Mouse (Mus musculus) kidney, adult 18-20 months (tissue): ENCODE measurements at regions not wholly inside any gene's neighbourhood (a gene's known extent, or its start where the extent isn't known, plus 50 kb on each side); places are given as distances from the start of the nearest gene placed in this dataset.

Experiments
- DNase-seq: peaks from one replicate; pipeline ENCODE4 v3.0.0; 2021

GRCm38 (mm10) chr17:82731561-82731960 lies 483.5 kb upstream of the Pkdcc start:
- no peak for DNase-seq

- no peak for DNase-seq
These were observed 472.6 kb upstream of the Pkdcc start for GRCm38 (mm10) chr17:82742445-82742844.

- no peak for DNase-seq
These were observed 457.7 kb upstream of the Pkdcc start for GRCm38 (mm10) chr17:82757400-82757799.

- no peak for DNase-seq
These were observed 436.0 kb upstream of the Pkdcc start for GRCm38 (mm10) chr17:82779096-82779495.

- no peak for DNase-seq
These were observed 393.0 kb upstream of the Pkdcc start for GRCm38 (mm10) chr17:82822129-82822528.

GRCm38 (mm10) chr17:82824057-82824456 lies 391.0 kb upstream of the Pkdcc start:
- DNase-seq = no peak

GRCm38 (mm10) chr17:82824619-82825018 lies 390.5 kb upstream of the Pkdcc start:
- DNase-seq = no peak

- DNase-seq = peak; percentile 6
These were observed 387.9 kb upstream of the Pkdcc start for GRCm38 (mm10) chr17:82827170-82827569.

GRCm38 (mm10) chr17:82827841-82828240 lies 387.3 kb upstream of the Pkdcc start:
- DNase-seq = no peak

- no peak for DNase-seq
These were observed 386.6 kb upstream of the Pkdcc start for GRCm38 (mm10) chr17:82828434-82828997.

- no peak for DNase-seq
These were observed 385.7 kb upstream of the Pkdcc start for GRCm38 (mm10) chr17:82829415-82829814.

GRCm38 (mm10) chr17:82834177-82834576 lies 380.9 kb upstream of the Pkdcc start:
- DNase-seq = no peak

- no peak for DNase-seq
These were observed 379.0 kb upstream of the Pkdcc start for GRCm38 (mm10) chr17:82836115-82836514.

- DNase-seq = no peak
These were observed 368.2 kb upstream of the Pkdcc start for GRCm38 (mm10) chr17:82846776-82847494.

GRCm38 (mm10) chr17:82857199-82858147 lies 357.6 kb upstream of the Pkdcc start:
- DNase-seq = peak; percentile 75

- DNase-seq = no peak
These were observed 354.7 kb upstream of the Pkdcc start for GRCm38 (mm10) chr17:82860391-82860790.

GRCm38 (mm10) chr17:82860966-82861365 lies 354.1 kb upstream of the Pkdcc start:
- no peak for DNase-seq

- DNase-seq = no peak
These were observed 338.0 kb upstream of the Pkdcc start for GRCm38 (mm10) chr17:82877131-82877530.

GRCm38 (mm10) chr17:82900602-82901001 lies 314.5 kb upstream of the Pkdcc start:
- no peak for DNase-seq

- DNase-seq = no peak
These were observed 313.8 kb upstream of the Pkdcc start for GRCm38 (mm10) chr17:82901098-82901891.

- no peak for DNase-seq
These were observed 310.1 kb upstream of the Pkdcc start for GRCm38 (mm10) chr17:82904961-82905360.

GRCm38 (mm10) chr17:82905483-82905882 lies 309.6 kb upstream of the Pkdcc start:
- DNase-seq = no peak

- no peak for DNase-seq
These were observed 305.9 kb upstream of the Pkdcc start for GRCm38 (mm10) chr17:82909189-82909588.
